9 mouse cellular contexts compared by ENCODE assay signal in the genomic region with DNA sequence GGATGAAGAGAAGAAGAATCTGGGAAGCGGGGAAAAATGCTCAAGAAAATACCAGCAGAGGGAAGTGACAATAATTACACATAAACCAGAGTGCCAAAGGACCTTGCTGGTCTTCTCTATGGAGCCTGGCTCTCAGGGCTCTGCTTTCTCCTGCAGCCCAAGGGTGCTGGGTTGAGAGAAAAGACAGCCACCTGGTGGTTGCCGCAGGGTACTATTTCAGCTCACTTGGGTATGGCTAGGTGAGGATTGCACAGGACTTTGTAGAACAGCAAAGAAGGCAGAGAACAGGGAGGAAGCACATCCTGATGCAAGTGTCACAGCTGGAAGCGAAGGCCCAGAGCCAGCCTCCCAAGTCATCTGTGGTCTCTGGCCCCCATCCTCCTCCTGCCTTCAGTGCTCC.
DNase-seq lines count a peak whose midpoint lies in the region; ATAC-seq and TF ChIP-seq lines count a peak whose summit lies in the region.
"Had no signal": no experiment of that assay in that cellular context is flagged by ENCODE, and none has a peak within 500 bp of the region (broad histone marks: within the 10 kb centered on the region; RNA-seq: fewer than 3 reads in every experiment).

No protein-coding gene starts in this region.

- no peaks in the 10 kb centered on the region for H3K36me3 ChIP-seq in hindbrain, embryonic 10.5 days
- no peaks in the 10 kb centered on the region for H3K36me3 ChIP-seq in hindbrain, embryonic 12.5 days
- no peaks in the 10 kb centered on the region for H3K36me3 ChIP-seq in forebrain, embryonic 16.5 days (ENCODE audit: control insufficient read depth, insufficient read depth)
- H3K36me3 ChIP-seq: liver, embryonic 13.5 days had no signal

- H3K4me2 ChIP-seq in hindbrain, embryonic 12.5 days (replicated peaks): no peak overlapping the region
- no peak overlapping the region for H3K4me2 ChIP-seq in forebrain, embryonic 16.5 days (ENCODE audit: low read length)
- H3K4me2 ChIP-seq: liver, embryonic 13.5 days had no signal

- H3K4me3 ChIP-seq in hindbrain, embryonic 10.5 days: no peak overlapping the region
- H3K4me3 ChIP-seq in hindbrain, embryonic 12.5 days: no peak overlapping the region
- no peak overlapping the region for H3K4me3 ChIP-seq in forebrain, embryonic 16.5 days (replicated peaks; ENCODE audit: low read length)
- no peak overlapping the region for H3K4me3 ChIP-seq in lung, adult 2 months (replicated peaks; ENCODE audit: extremely low read depth, low read depth, low read length)
- H3K4me3 ChIP-seq: liver, embryonic 13.5 days had no signal

- TF ChIP-seq POLR2A in lung, adult 2 months (IDR thresholded peaks at IDR 0.05; ENCODE audit: borderline replicate concordance, extremely low read depth, low read depth, low read length): no peak

- no peaks in the 10 kb centered on the region for H3K4me1 ChIP-seq in hindbrain, embryonic 10.5 days (replicated peaks)
- H3K4me1 ChIP-seq in hindbrain, embryonic 12.5 days: no peaks in the 10 kb centered on the region
- H3K4me1 ChIP-seq in forebrain, embryonic 16.5 days (replicated peaks; ENCODE audit: control insufficient read depth, insufficient read depth, low read length): 0 out of 2 replicates have a peak, but pooled peaks cover 2% of the 10 kb centered on the region
- no peaks in the 10 kb centered on the region for H3K4me1 ChIP-seq in lung, adult 2 months (ENCODE audit: control insufficient read depth, insufficient read depth, low read length)
- H3K4me1 ChIP-seq: liver, embryonic 13.5 days had no signal

- DNase-seq in hindbrain, embryonic 10.5 days (ENCODE audit: low spot score): peak; percentile 36
- peak; percentile 42 for DNase-seq in cerebellum, adult 11-12 months
- peak; percentile 66 for DNase-seq in kidney, postnatal 10 days
- peak; percentile 4 for DNase-seq in lung, adult 2 months
- peak; percentile 24 for DNase-seq in retina, postnatal 7 days (ENCODE audit: low read depth, low spot score)
- no peak for DNase-seq in spleen, adult 18-20 months
- DNase-seq: liver, embryonic 13.5 days had no signal

- no peaks in the 10 kb centered on the region for H3K9me3 ChIP-seq in hindbrain, embryonic 10.5 days
- no peaks in the 10 kb centered on the region for H3K9me3 ChIP-seq in hindbrain, embryonic 12.5 days (replicated peaks)
- no peaks in the 10 kb centered on the region for H3K9me3 ChIP-seq in forebrain, embryonic 16.5 days (ENCODE audit: control insufficient read depth, low read length)
- H3K9me3 ChIP-seq: liver, embryonic 13.5 days had no signal

- H3K9ac ChIP-seq in hindbrain, embryonic 12.5 days: no peak overlapping the region
- H3K9ac ChIP-seq in forebrain, embryonic 16.5 days (replicated peaks; ENCODE audit: low read depth, low read length): no peak overlapping the region
- H3K9ac ChIP-seq: liver, embryonic 13.5 days had no signal

- no peak for ATAC-seq in hindbrain, embryonic 12.5 days (ENCODE audit: low FRiP score)
- peak; percentile 87 for ATAC-seq in forebrain, embryonic 16.5 days

- H3K27me3 ChIP-seq in hindbrain, embryonic 10.5 days (ENCODE audit: insufficient read depth, poor library complexity, severe bottlenecking): no peaks in the 10 kb centered on the region
- H3K27me3 ChIP-seq in hindbrain, embryonic 12.5 days: no peaks in the 10 kb centered on the region
- H3K27me3 ChIP-seq in forebrain, embryonic 16.5 days (replicated peaks; ENCODE audit: control insufficient read depth, insufficient read depth, low read length): no peaks in the 10 kb centered on the region
- H3K27me3 ChIP-seq: liver, embryonic 13.5 days had no signal

- no peak overlapping the region for H3K27ac ChIP-seq in hindbrain, embryonic 10.5 days
- no peak overlapping the region for H3K27ac ChIP-seq in hindbrain, embryonic 12.5 days
- H3K27ac ChIP-seq in forebrain, embryonic 16.5 days (ENCODE audit: low read length): no peak overlapping the region
- H3K27ac ChIP-seq: liver, embryonic 13.5 days had no signal

- WGBS in hindbrain, embryonic 10.5 days: 59% methylated on average over 3 of the region's 3 CpGs
- WGBS in hindbrain, embryonic 12.5 days: 45% methylated on average over 3 of the region's 3 CpGs
- 50% methylated on average over 3 of the region's 3 CpGs for WGBS in forebrain, embryonic 16.5 days
- 41% methylated on average over 3 of the region's 3 CpGs for WGBS in lung, adult 2 months

- peak; percentile 42 for TF ChIP-seq CTCF in lung, adult 2 months (IDR thresholded peaks at IDR 0.05; ENCODE audit: insufficient read depth, low read length)

Comparison
In these comparisons a context has a peak if more than half of its experiments do, and no peak if none do; other contexts are left out.
1. DNase-seq: peak in hindbrain, embryonic 10.5 days (single experiment), cerebellum, adult 11-12 months (single experiment), kidney, postnatal 10 days (single experiment), lung, adult 2 months (single experiment) and retina, postnatal 7 days (single experiment); none in spleen, adult 18-20 months (0 of 2).